Mouse (Mus musculus) subcutaneous adipose tissue, adult 2 months (tissue): ENCODE data around the gene Mgst1. TPM values are rescaled to one million over a fixed set of nuclear protein-coding genes. Genes with fewer than 3 reads are reported as not detected.

ENCODE experiments used
- polyA plus RNA-seq: library from polyadenylated mRNA; depleted of rRNA; stranded (reverse); fragments of >200 nt; gene quantifications from 2 replicates; pipeline ENCODE4 v1.2.3, GENCODE M21; 2012; ENCODE audit warnings: low replicate concordance; rRNA removed

Gene Mgst1
- polyA plus RNA-seq, result 1,102 and 2,170 TPM in 2 replicates

GRCm38 (mm10) chr6:138139930-138140329 is at the start of gene Mgst1:
Gene Mgst1, plus strand, starts transcription at chr6:138140316.

Other genes with a start within 250 kb of the Mgst1 start
- gene Slc15a5, start 60.4 kb upstream of the Mgst1 start, polyA plus RNA-seq, result 6.3 and 10.7 TPM in 2 replicates